22 mouse cellular contexts compared by ENCODE assay signal in the genomic region with DNA sequence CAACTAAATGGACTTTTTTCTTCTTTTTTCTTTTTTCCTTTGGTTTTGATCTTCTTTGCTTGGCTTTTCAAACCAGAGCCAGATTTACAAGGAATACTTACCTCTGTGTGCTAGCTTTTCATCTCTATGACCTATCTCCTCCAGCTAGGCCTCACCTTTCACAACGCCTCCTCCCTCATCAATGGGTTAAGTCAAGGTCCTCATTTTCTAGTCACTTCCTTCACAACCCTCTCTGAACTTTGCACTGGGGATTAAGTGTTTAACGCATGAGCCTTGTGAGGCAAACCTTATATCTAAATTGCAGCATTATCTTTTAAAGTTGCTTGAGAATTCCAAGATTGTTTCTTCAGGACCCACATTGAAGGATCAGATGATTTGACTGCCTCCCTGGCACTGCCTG. TPM values are rescaled to one million over a fixed set of nuclear protein-coding genes. Genes with fewer than 3 reads are reported as not detected.
A peak's percentile ranks its signal among the peaks of the same experiment; 100 is the strongest.
DNase-seq lines count a peak whose midpoint lies in the region; ATAC-seq and TF ChIP-seq lines count a peak whose summit lies in the region.
"Had no signal": no experiment of that assay in that cellular context is flagged by ENCODE, and none has a peak within 500 bp of the region (broad histone marks: within the 10 kb centered on the region; RNA-seq: fewer than 3 reads in every experiment).

No protein-coding gene starts in this region.

- H3K27ac ChIP-seq in neural tube, embryonic 15.5 days (replicated peaks): 0 out of 2 replicates have a peak overlapping the region, but pooled peaks have one; percentile 1
- H3K27ac ChIP-seq in intestine, embryonic 16.5 days (ENCODE audit: low read length): peak overlapping the region; percentile 18; the same call in 1 of the 2 replicates
- peak overlapping the region; percentile 42; the same call in 1 of the 2 replicates for H3K27ac ChIP-seq in small intestine, adult 2 months (ENCODE audit: insufficient read depth, low read depth, low read length)
- H3K27ac ChIP-seq: embryonic facial prominence, embryonic 10.5 days; embryonic facial prominence, embryonic 12.5 days; forebrain, embryonic 13.5 days; forebrain, embryonic 15.5 days had no signal

- no peak overlapping the region for H3K4me2 ChIP-seq in neural tube, embryonic 15.5 days
- H3K4me2 ChIP-seq in intestine, embryonic 16.5 days (ENCODE audit: low read depth, low read length): no peak overlapping the region
- H3K4me2 ChIP-seq: embryonic facial prominence, embryonic 12.5 days; forebrain, embryonic 13.5 days; forebrain, embryonic 15.5 days had no signal

- H3K4me1 ChIP-seq in neural tube, embryonic 15.5 days: no peaks in the 10 kb centered on the region
- peaks cover 4% of the 10 kb centered on the region; the same call in 1 of the 2 replicates for H3K4me1 ChIP-seq in intestine, embryonic 16.5 days (ENCODE audit: control insufficient read depth, insufficient read depth, low read length)
- H3K4me1 ChIP-seq in small intestine, adult 2 months (ENCODE audit: control insufficient read depth, insufficient read depth, insufficient read length, low read length): peaks cover 7% of the 10 kb centered on the region; the same call in 1 of the 2 replicates
- H3K4me1 ChIP-seq: embryonic facial prominence, embryonic 10.5 days; embryonic facial prominence, embryonic 12.5 days; forebrain, embryonic 13.5 days; forebrain, embryonic 15.5 days had no signal

- no peak overlapping the region for H3K9ac ChIP-seq in neural tube, embryonic 15.5 days (replicated peaks)
- no peak overlapping the region for H3K9ac ChIP-seq in intestine, embryonic 16.5 days (ENCODE audit: low read depth, low read length)
- H3K9ac ChIP-seq: embryonic facial prominence, embryonic 12.5 days; forebrain, embryonic 13.5 days; forebrain, embryonic 15.5 days had no signal

- no peaks in the 10 kb centered on the region for H3K36me3 ChIP-seq in neural tube, embryonic 15.5 days
- no peaks in the 10 kb centered on the region for H3K36me3 ChIP-seq in intestine, embryonic 16.5 days (ENCODE audit: control insufficient read depth, insufficient read depth, low read length)
- H3K36me3 ChIP-seq in small intestine, adult 2 months (ENCODE audit: control insufficient read depth, insufficient read depth, low read length): no peaks in the 10 kb centered on the region
- H3K36me3 ChIP-seq: embryonic facial prominence, embryonic 10.5 days; embryonic facial prominence, embryonic 12.5 days; forebrain, embryonic 15.5 days had no signal

- no peak overlapping the region for H3K4me3 ChIP-seq in neural tube, embryonic 15.5 days (replicated peaks)
- H3K4me3 ChIP-seq in intestine, embryonic 16.5 days (ENCODE audit: low read length): no peak overlapping the region
- no peak overlapping the region for H3K4me3 ChIP-seq in small intestine, adult 2 months (ENCODE audit: low read depth, low read length)
- H3K4me3 ChIP-seq: embryonic facial prominence, embryonic 10.5 days; embryonic facial prominence, embryonic 12.5 days; forebrain, embryonic 13.5 days; forebrain, embryonic 15.5 days had no signal

- TF ChIP-seq CTCF in small intestine, adult 2 months (IDR thresholded peaks at IDR 0.05; ENCODE audit: extremely low read depth, insufficient read length, insufficient replicate concordance, low read depth, low read length): no peak

- ATAC-seq in neural tube, embryonic 15.5 days (ENCODE audit: low FRiP score): no peak
- ATAC-seq in intestine, embryonic 16.5 days: peak; percentile 96
- ATAC-seq: forebrain, embryonic 13.5 days; forebrain, embryonic 15.5 days had no signal

- H3K9me3 ChIP-seq in neural tube, embryonic 15.5 days (replicated peaks): no peaks in the 10 kb centered on the region
- no peaks in the 10 kb centered on the region for H3K9me3 ChIP-seq in intestine, embryonic 16.5 days (ENCODE audit: control insufficient read depth, low read length)
- H3K9me3 ChIP-seq: embryonic facial prominence, embryonic 10.5 days; embryonic facial prominence, embryonic 12.5 days; forebrain, embryonic 13.5 days; forebrain, embryonic 15.5 days had no signal

- TF ChIP-seq POLR2A in small intestine, adult 2 months (IDR thresholded peaks at IDR 0.05; ENCODE audit: low read depth, low read length): no peak

- 60% methylated on average over 2 of the region's 2 CpGs for WGBS in neural tube, embryonic 15.5 days
- 64% methylated on average over 2 of the region's 2 CpGs for WGBS in intestine, embryonic 16.5 days
- 33% methylated on average over 2 of the region's 2 CpGs for WGBS in small intestine, adult 2 months

- no peaks in the 10 kb centered on the region for H3K27me3 ChIP-seq in neural tube, embryonic 15.5 days (replicated peaks)
- no peaks in the 10 kb centered on the region for H3K27me3 ChIP-seq in intestine, embryonic 16.5 days (replicated peaks; ENCODE audit: control insufficient read depth, insufficient read depth, low read length)
- H3K27me3 ChIP-seq in small intestine, adult 2 months (ENCODE audit: control insufficient read depth, insufficient read depth, low read length): no peaks in the 10 kb centered on the region
- H3K27me3 ChIP-seq: embryonic facial prominence, embryonic 12.5 days; forebrain, embryonic 13.5 days; forebrain, embryonic 15.5 days had no signal

- DNase-seq in neural tube, embryonic 10.5 days (ENCODE audit: extremely low spot score, low spot score): no peak
- DNase-seq in cerebellum, adult 9-11 months: no peak
- DNase-seq in yolk sac, embryonic 10.5 days (ENCODE audit: low spot score): no peak
- DNase-seq: adrenal gland, adult 2 months; adrenal gland, postnatal 10 days; adrenal gland, postnatal 25 days; cerebellum, adult 11 months; cerebellum, adult 18-20 months; cerebellum, adult 8-10 months; cerebellum, postnatal 25 days had no signal

RNA-seq across cellular contexts. Expression of a gene that starts 27.2 kb away (rescaled TPM):
- not detected in 2 replicates for polyA plus RNA-seq in neural tube, embryonic 15.5 days (2015; fragmentation: Nextera tagmentation; extraction: Ambion mirVana)
- polyA plus RNA-seq in intestine, embryonic 16.5 days (2015; fragmentation: Nextera tagmentation; extraction: Ambion mirVana): not detected in 2 replicates
- not detected in 2 replicates for polyA plus RNA-seq in small intestine, adult 2 months (2012; rRNA removed)
- polyA plus RNA-seq: adrenal gland, adult 2 months; brain, embryonic 14.5 days; C2C12; cortical plate, adult 2 months; forebrain, embryonic 11.5 days; forebrain, embryonic 13.5 days; forebrain, embryonic 15.5 days had no signal

RNA-seq across cellular contexts. Expression of a gene that starts 58.2 kb away (rescaled TPM):
- not detected in 2 replicates for polyA plus RNA-seq in neural tube, embryonic 15.5 days (2015; fragmentation: Nextera tagmentation; extraction: Ambion mirVana)
- not detected in 2 replicates for polyA plus RNA-seq in intestine, embryonic 16.5 days (2015; fragmentation: Nextera tagmentation; extraction: Ambion mirVana)
- not detected in 2 replicates for polyA plus RNA-seq in small intestine, adult 2 months (2012; rRNA removed)
- polyA plus RNA-seq: adrenal gland, adult 2 months; brain, embryonic 14.5 days; C2C12; cortical plate, adult 2 months; embryonic facial prominence, embryonic 10.5 days; embryonic facial prominence, embryonic 12.5 days; embryonic facial prominence, embryonic 14.5 days; forebrain, embryonic 11.5 days; forebrain, embryonic 13.5 days; forebrain, embryonic 15.5 days had no signal
